ENCODE assay signal across 14 mouse cellular contexts in genomic region chr7:141612371-141612760, GRCm38 (mm10). TPM values are rescaled to one million over a fixed set of nuclear protein-coding genes. Genes with fewer than 3 reads are reported as not detected.
DNase-seq lines count a peak whose midpoint lies in the region; ATAC-seq and TF ChIP-seq lines count a peak whose summit lies in the region.
"Had no signal": no experiment of that assay in that cellular context is flagged by ENCODE, and none has a peak within 500 bp of the region (broad histone marks: within the 10 kb centered on the region; RNA-seq: fewer than 3 reads in every experiment).

No protein-coding gene starts in this region.

- no peaks in the 10 kb centered on the region for H3K9me3 ChIP-seq in heart, postnatal 0 days (replicated peaks; ENCODE audit: control insufficient read depth, low read length)
- no peaks in the 10 kb centered on the region for H3K9me3 ChIP-seq in lung, embryonic 16.5 days (ENCODE audit: control insufficient read depth, low read length)
- no peaks in the 10 kb centered on the region for H3K9me3 ChIP-seq in lung, postnatal 0 days (ENCODE audit: low read length)
- no peaks in the 10 kb centered on the region for H3K9me3 ChIP-seq in stomach, embryonic 14.5 days (ENCODE audit: control insufficient read depth, low read depth, low read length)
- H3K9me3 ChIP-seq: embryonic facial prominence, embryonic 15.5 days; forebrain, embryonic 15.5 days; midbrain, embryonic 13.5 days had no signal

- H3K36me3 ChIP-seq in heart, postnatal 0 days (replicated peaks; ENCODE audit: control insufficient read depth, insufficient read depth, low read length): peaks cover 74% of the 10 kb centered on the region
- peaks cover 9% of the 10 kb centered on the region; the same call in 1 of the 2 replicates for H3K36me3 ChIP-seq in lung, embryonic 16.5 days (ENCODE audit: control insufficient read depth, insufficient read depth, low read length)
- peaks cover 38% of the 10 kb centered on the region for H3K36me3 ChIP-seq in lung, postnatal 0 days (ENCODE audit: insufficient read depth, low read length)
- peaks cover 42% of the 10 kb centered on the region for H3K36me3 ChIP-seq in stomach, embryonic 14.5 days (ENCODE audit: control insufficient read depth, insufficient read depth, low read length)

- TF ChIP-seq CTCF in heart, postnatal 0 days (IDR thresholded peaks at IDR 0.05; ENCODE audit: low read depth): no peak
- no peak for TF ChIP-seq CTCF in lung, postnatal 0 days (IDR thresholded peaks at IDR 0.05)

- H3K4me1 ChIP-seq in heart, postnatal 0 days (ENCODE audit: control insufficient read depth, insufficient read depth): peaks cover 16% of the 10 kb centered on the region
- peaks cover 18% of the 10 kb centered on the region for H3K4me1 ChIP-seq in lung, embryonic 16.5 days (replicated peaks; ENCODE audit: control insufficient read depth, insufficient read depth, low read length)
- peaks cover 13% of the 10 kb centered on the region; the same call in 1 of the 2 replicates for H3K4me1 ChIP-seq in lung, postnatal 0 days (ENCODE audit: insufficient read depth, low read depth, low read length)
- peaks cover 4% of the 10 kb centered on the region; the same call in 1 of the 2 replicates for H3K4me1 ChIP-seq in stomach, embryonic 14.5 days (ENCODE audit: control insufficient read depth, insufficient read depth, low read length)
- H3K4me1 ChIP-seq: forebrain, embryonic 15.5 days; midbrain, embryonic 13.5 days had no signal

- no peaks in the 10 kb centered on the region for H3K27me3 ChIP-seq in heart, postnatal 0 days (ENCODE audit: control insufficient read depth, insufficient read depth, low read length)
- no peaks in the 10 kb centered on the region for H3K27me3 ChIP-seq in lung, embryonic 16.5 days (ENCODE audit: control insufficient read depth, insufficient read depth, low read depth, low read length)
- H3K27me3 ChIP-seq in lung, postnatal 0 days (replicated peaks; ENCODE audit: insufficient read depth, low read length): no peaks in the 10 kb centered on the region
- H3K27me3 ChIP-seq in stomach, embryonic 14.5 days (ENCODE audit: control insufficient read depth, insufficient read depth, low read length): no peaks in the 10 kb centered on the region
- H3K27me3 ChIP-seq: CH12.LX; embryonic facial prominence, embryonic 15.5 days; forebrain, embryonic 15.5 days; midbrain, embryonic 13.5 days had no signal

- no peak for ATAC-seq in heart, postnatal 0 days (ENCODE audit: insufficient read depth, low read depth)
- no peak for ATAC-seq in lung, embryonic 16.5 days (ENCODE audit: low read depth)
- no peak; the same call in 1 of the 2 replicates for ATAC-seq in lung, postnatal 0 days
- no peak for ATAC-seq in stomach, embryonic 14.5 days (ENCODE audit: insufficient number of reproducible peaks, insufficient read depth, low FRiP score, low read depth)
- ATAC-seq in monocyte, adult 5-6 weeks (replicated peaks; ENCODE audit: insufficient number of reproducible peaks, low FRiP score, low TSS enrichment, poor library complexity, severe bottlenecking): no peak
- ATAC-seq: forebrain, embryonic 15.5 days; midbrain, embryonic 13.5 days had no signal

- no peak overlapping the region for H3K4me3 ChIP-seq in heart, postnatal 0 days (ENCODE audit: low read depth, low read length)
- H3K4me3 ChIP-seq in lung, embryonic 16.5 days (ENCODE audit: low read length): no peak overlapping the region
- no peak overlapping the region for H3K4me3 ChIP-seq in lung, postnatal 0 days (ENCODE audit: low read depth, low read length)
- no peak overlapping the region for H3K4me3 ChIP-seq in stomach, embryonic 14.5 days (ENCODE audit: low read depth, low read length)
- H3K4me3 ChIP-seq: embryonic facial prominence, embryonic 15.5 days; forebrain, embryonic 15.5 days; midbrain, embryonic 13.5 days had no signal

- DNase-seq in heart, postnatal 0 days (ENCODE audit: low spot score): no peak
- DNase-seq in heart, adult 8-10 months (ENCODE audit: low spot score): no peak
- no peak for DNase-seq in lung, postnatal 0 days (ENCODE audit: low spot score)
- peak; percentile 38 to 51 for DNase-seq in cerebellum, postnatal 14 days
- DNase-seq: gastrocnemius, postnatal 36 days; right cerebral cortex, postnatal 4 days had no signal

- WGBS in heart, postnatal 0 days: 62% methylated on average over 18 of the region's 18 CpGs
- 62% methylated on average over 18 of the region's 18 CpGs for WGBS in lung, embryonic 16.5 days
- 69% methylated on average over 18 of the region's 18 CpGs for WGBS in lung, postnatal 0 days
- WGBS in stomach, embryonic 14.5 days: 77% methylated on average over 18 of the region's 18 CpGs

- no peak for TF ChIP-seq EP300 in heart, postnatal 0 days (IDR thresholded peaks at IDR 0.05; ENCODE audit: low read depth)
- TF ChIP-seq EP300 in lung, postnatal 0 days (IDR thresholded peaks at IDR 0.05): no peak

- peak overlapping the region; percentile 71 for H3K27ac ChIP-seq in heart, postnatal 0 days (ENCODE audit: low read depth)
- peak overlapping the region; percentile 80 for H3K27ac ChIP-seq in lung, embryonic 16.5 days (ENCODE audit: low read length)
- no peak overlapping the region for H3K27ac ChIP-seq in lung, postnatal 0 days (ENCODE audit: low read length)
- peak overlapping the region; percentile 76; the same call in 1 of the 2 replicates for H3K27ac ChIP-seq in stomach, embryonic 14.5 days (ENCODE audit: low read length)
- H3K27ac ChIP-seq: embryonic facial prominence, embryonic 15.5 days; forebrain, embryonic 15.5 days; midbrain, embryonic 13.5 days had no signal

- H3K4me2 ChIP-seq in heart, postnatal 0 days (ENCODE audit: low read depth, low read length): no peak overlapping the region
- H3K4me2 ChIP-seq in lung, embryonic 16.5 days (ENCODE audit: low read depth, low read length): no peak overlapping the region
- H3K4me2 ChIP-seq in lung, postnatal 0 days (replicated peaks; ENCODE audit: low read depth, low read length): no peak overlapping the region
- H3K4me2 ChIP-seq in stomach, embryonic 14.5 days (replicated peaks; ENCODE audit: low read depth, low read length): no peak overlapping the region
- H3K4me2 ChIP-seq: embryonic facial prominence, embryonic 15.5 days; forebrain, embryonic 15.5 days; midbrain, embryonic 13.5 days had no signal

- H3K9ac ChIP-seq in heart, postnatal 0 days (replicated peaks; ENCODE audit: low read depth, low read length): peak overlapping the region; percentile 17; the same call in 1 of the 2 replicates
- peak overlapping the region; percentile 25; the same call in 1 of the 2 replicates for H3K9ac ChIP-seq in lung, embryonic 16.5 days (ENCODE audit: low read length)
- H3K9ac ChIP-seq in lung, postnatal 0 days (replicated peaks; ENCODE audit: low read depth): no peak overlapping the region
- H3K9ac ChIP-seq in stomach, embryonic 14.5 days (replicated peaks; ENCODE audit: low read depth, low read length): no peak overlapping the region
- H3K9ac ChIP-seq: embryonic facial prominence, embryonic 15.5 days; forebrain, embryonic 15.5 days; midbrain, embryonic 13.5 days had no signal

RNA-seq across cellular contexts. Expression of gene Muc6, which starts 42.8 kb away (rescaled TPM):
- total RNA-seq in heart, postnatal 0 days (2014; rRNA removed; ENCODE audit: low replicate concordance): not detected in 2 replicates
- 0.03 and 0.04 TPM in 2 replicates for polyA plus RNA-seq in heart, postnatal 0 days (2015; fragmentation: Nextera tagmentation; extraction: Ambion mirVana)
- not detected for total RNA-seq in heart, adult 8-10 months (2022)
- 0.13 and 0.21 TPM in 2 replicates for polyA plus RNA-seq in lung, embryonic 16.5 days (2015; fragmentation: Nextera tagmentation; extraction: Ambion mirVana)
- polyA plus RNA-seq in lung, postnatal 0 days (2015; fragmentation: Nextera tagmentation; extraction: Ambion mirVana): 0.07 TPM in 2 replicates
- polyA plus RNA-seq in stomach, embryonic 14.5 days (2014; fragmentation: Nextera tagmentation; extraction: Ambion mirVana): 1.2 and 1.6 TPM in 2 replicates
- total RNA-seq in monocyte, adult 5-6 weeks (2017): 0.10 to 0.21 TPM in 2 of 3 replicates, not detected in the other
- total RNA-seq: gastrocnemius, postnatal 36 days; layer of hippocampus, postnatal 14 days had no signal

RNA-seq across cellular contexts. Expression of gene Ap2a2, which starts 50.4 kb away (rescaled TPM):
- total RNA-seq in heart, postnatal 0 days (2014; rRNA removed; ENCODE audit: low replicate concordance): 60.4 and 63.3 TPM in 2 replicates
- 28.7 and 30.6 TPM in 2 replicates for polyA plus RNA-seq in heart, postnatal 0 days (2015; fragmentation: Nextera tagmentation; extraction: Ambion mirVana)
- 10 to 100 TPM; 55.2 to 65.5 (median 61.3) TPM for total RNA-seq in heart, adult 8-10 months (2022)
- 68.3 and 69.1 TPM in 2 replicates for polyA plus RNA-seq in lung, embryonic 16.5 days (2015; fragmentation: Nextera tagmentation; extraction: Ambion mirVana)
- 42.6 and 45.5 TPM in 2 replicates for polyA plus RNA-seq in lung, postnatal 0 days (2015; fragmentation: Nextera tagmentation; extraction: Ambion mirVana)
- polyA plus RNA-seq in stomach, embryonic 14.5 days (2014; fragmentation: Nextera tagmentation; extraction: Ambion mirVana): 70.4 and 71.8 TPM in 2 replicates
- total RNA-seq in monocyte, adult 5-6 weeks (2017): 39.0 to 52.7 TPM (median 48.6 TPM) in 3 replicates

Comparison
In these comparisons a context has a peak if more than half of its experiments do, and no peak if none do; other contexts are left out.
1. H3K9ac ChIP-seq: peak in heart, postnatal 0 days (single experiment) and lung, embryonic 16.5 days (single experiment); none in lung, postnatal 0 days (single experiment) and stomach, embryonic 14.5 days (single experiment).
2. DNase-seq: peak in cerebellum, postnatal 14 days (2 of 2); none in heart, postnatal 0 days (single experiment), heart, adult 8-10 months (single experiment) and lung, postnatal 0 days (single experiment).